Mouse (Mus musculus) G1E (cell line): ENCODE measurements around the gene Shroom3.

Experiments used
- CTCF ChIP-seq: IDR thresholded peaks from 2 replicates; pipeline ENCODE4 v1.5.1; 2012; ENCODE audit warnings: low read depth, low read length, inconsistent platforms, mixed read lengths
- GATA1 ChIP-seq: IDR thresholded peaks from 2 replicates; pipeline ENCODE4 v1.6.1; 2012; ENCODE audit warnings: borderline replicate concordance, low read length, inconsistent platforms, mixed read lengths
- POLR2AphosphoS5 ChIP-seq: IDR thresholded peaks from 2 replicates; pipeline ENCODE4 v1.6.1; 2012; ENCODE audit warnings: low read depth, low read length, inconsistent platforms; ENCODE audit not compliant: insufficient replicate concordance
- TAL1 ChIP-seq: conservative IDR thresholded peaks from 2 replicates; pipeline ENCODE4 v1.6.1; 2012; ENCODE audit warnings: low read depth, low read length, inconsistent platforms, mixed read lengths

DNA sequence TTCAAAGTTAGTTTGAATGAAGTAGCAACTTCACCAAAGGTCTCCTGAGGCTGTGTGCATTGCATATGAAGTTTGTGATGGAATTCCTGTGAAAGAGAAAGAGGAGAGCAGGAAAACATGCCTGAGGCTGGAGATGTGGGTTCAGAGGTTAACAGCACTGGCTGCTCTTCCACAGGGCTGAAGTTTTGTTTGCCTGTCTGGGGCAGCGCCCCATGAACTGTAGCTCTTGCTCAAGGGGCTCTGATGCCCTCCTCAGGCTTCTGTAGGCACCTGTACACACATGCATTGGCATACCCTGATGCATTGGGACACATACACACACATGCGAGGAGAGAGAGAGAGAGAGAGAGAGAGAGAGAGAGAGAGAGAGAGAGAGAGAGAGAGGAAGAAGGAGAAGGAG, 32.7 kb downstream of the Shroom3 start:
- no peak for TF ChIP-seq GATA1
- no peak for TF ChIP-seq POLR2AphosphoS5
- TF ChIP-seq CTCF = no peak
- TF ChIP-seq TAL1 = no peak
